Mouse (Mus musculus) spleen, adult 2 months (tissue): Measurements from ENCODE around the gene Mgat4a. TPM values are rescaled to one million over a fixed set of nuclear protein-coding genes. Genes with fewer than 3 reads are reported as not detected.
A peak's percentile ranks its signal among the peaks of the same experiment; 100 is the strongest.

Experiments
- DNase-seq, 2 experiments: peaks; one replicate each; pipeline versions ENCODE4 v3.0.0 to v3.0.0-alpha.2; 2012 to 2021; ENCODE audit warnings: low spot score in 2 of 2, low read depth in 1 of 2
- H3K27ac ChIP-seq: fragments of 200-500 bp; 2 replicates; pipeline ENCODE4 v1.5.1; 2012; ENCODE audit warnings: low read length, inconsistent platforms; ENCODE audit not compliant: insufficient read depth
- H3K27me3 ChIP-seq: fragments of 200-500 bp; 2 replicates; pipeline ENCODE4 v1.6.1; 2012; ENCODE audit warnings: mild to moderate bottlenecking, moderate library complexity, low read length, inconsistent platforms; ENCODE audit not compliant: control insufficient read depth, insufficient read depth
- H3K36me3 ChIP-seq: fragments of 200-500 bp; 2 replicates; pipeline ENCODE4 v1.6.1; 2012; ENCODE audit warnings: mild to moderate bottlenecking, low read length, inconsistent platforms; ENCODE audit not compliant: control insufficient read depth, insufficient read depth
- H3K4me1 ChIP-seq: fragments of 200-500 bp; 2 replicates; pipeline ENCODE4 v1.6.1; 2011; ENCODE audit warnings: inconsistent platforms; ENCODE audit not compliant: control insufficient read depth, insufficient read depth, insufficient read length
- H3K4me3 ChIP-seq: fragments of 200-500 bp; 2 replicates; pipeline ENCODE4 v1.5.1; 2011; ENCODE audit warnings: mild to moderate bottlenecking, inconsistent platforms; ENCODE audit not compliant: insufficient read depth, insufficient read length; ENCODE audit errors: extremely low read depth
- CTCF ChIP-seq: fragments of 200-500 bp; IDR thresholded peaks from 2 replicates; pipeline ENCODE4 v1.5.1; 2011; ENCODE audit warnings: mild to moderate bottlenecking, inconsistent platforms; ENCODE audit not compliant: insufficient read depth, insufficient read length, insufficient replicate concordance; ENCODE audit errors: extremely low read depth
- POLR2A ChIP-seq: fragments of 200-500 bp; IDR thresholded peaks from 2 replicates; pipeline ENCODE4 v1.6.1; 2011; ENCODE audit warnings: low read depth, low read length, inconsistent platforms
- WGBS: fragments of 180-500 bp; shearing (Covaris S2); methylation state at CpG from one replicate; pipeline ENCODE4 v1.1.7; 2018; 5-methylcytosine and 5-hydroxymethylcytosine counted together
- polyA plus RNA-seq: library from polyadenylated mRNA; depleted of rRNA; stranded (reverse); fragments of >200 nt; gene quantifications from 2 replicates; pipeline ENCODE4 v1.2.3, GENCODE M21; 2012; rRNA removed

Gene Mgat4a
- 8.4 and 8.8 TPM in 2 replicates for polyA plus RNA-seq

DNA sequence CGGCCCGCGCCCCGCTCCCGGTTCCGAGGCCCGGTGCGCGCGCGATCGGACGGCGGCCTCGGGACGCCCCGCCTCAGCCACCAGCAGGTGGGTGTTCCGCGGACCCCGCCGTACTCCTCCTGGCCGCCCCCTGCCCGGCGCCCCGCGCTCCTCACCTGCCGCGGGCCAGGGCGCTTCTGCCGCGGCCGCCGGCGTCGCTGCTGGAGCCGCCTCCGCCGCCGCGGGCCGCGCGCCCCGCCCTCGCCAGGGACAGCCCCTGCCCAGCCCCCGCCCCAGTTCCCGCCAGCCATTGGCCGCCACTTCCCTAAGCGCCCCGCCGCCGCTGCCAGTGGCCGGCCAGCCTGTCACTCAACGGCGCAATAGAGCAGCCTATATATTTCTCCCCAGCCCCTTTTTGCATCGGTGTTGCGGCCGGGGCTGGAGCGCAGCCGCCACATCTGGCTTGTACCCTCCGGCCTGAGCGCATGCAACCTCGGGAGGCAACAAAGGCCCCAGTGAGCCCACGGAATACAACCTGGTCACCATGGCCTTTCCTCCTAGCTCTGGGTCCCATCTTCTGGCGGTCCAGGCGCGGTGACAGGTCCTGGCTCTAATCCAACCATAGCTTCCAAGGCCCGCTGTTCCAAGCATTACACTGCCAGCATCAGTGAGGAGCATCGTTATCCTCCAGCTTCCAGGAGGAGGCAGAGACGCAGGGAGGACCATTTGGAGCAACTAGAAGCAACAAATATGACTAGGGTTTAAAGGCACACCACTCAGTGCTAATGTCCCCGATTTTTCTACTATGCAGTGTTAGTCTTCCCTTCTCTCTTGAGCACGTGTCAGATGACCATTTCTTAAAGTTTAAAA lies at the start of gene Mgat4a:
Mgat4a (minus strand) TSS at position 207 of the 849 bp plus-strand sequence.
- TF ChIP-seq CTCF (no peak), POLR2A (peak; percentile 82)
- H3K4me1 ChIP-seq: no peaks in the 10 kb centered on the region; the same call in 1 of the 2 replicates
- peak; percentile 74 to 94 for DNase-seq
- H3K27me3 ChIP-seq: no peaks in the 10 kb centered on the region
- WGBS: 3% methylated on average over 61 of the region's 72 CpGs
- no peaks in the 10 kb centered on the region; the same call in 1 of the 2 replicates for H3K36me3 ChIP-seq
- H3K27ac ChIP-seq: 0 out of 2 replicates have a peak within 1 kb of the TSS, but pooled peaks have one; percentile 49
- H3K4me3 ChIP-seq: peak within 1 kb of the TSS; percentile 98

DNA sequence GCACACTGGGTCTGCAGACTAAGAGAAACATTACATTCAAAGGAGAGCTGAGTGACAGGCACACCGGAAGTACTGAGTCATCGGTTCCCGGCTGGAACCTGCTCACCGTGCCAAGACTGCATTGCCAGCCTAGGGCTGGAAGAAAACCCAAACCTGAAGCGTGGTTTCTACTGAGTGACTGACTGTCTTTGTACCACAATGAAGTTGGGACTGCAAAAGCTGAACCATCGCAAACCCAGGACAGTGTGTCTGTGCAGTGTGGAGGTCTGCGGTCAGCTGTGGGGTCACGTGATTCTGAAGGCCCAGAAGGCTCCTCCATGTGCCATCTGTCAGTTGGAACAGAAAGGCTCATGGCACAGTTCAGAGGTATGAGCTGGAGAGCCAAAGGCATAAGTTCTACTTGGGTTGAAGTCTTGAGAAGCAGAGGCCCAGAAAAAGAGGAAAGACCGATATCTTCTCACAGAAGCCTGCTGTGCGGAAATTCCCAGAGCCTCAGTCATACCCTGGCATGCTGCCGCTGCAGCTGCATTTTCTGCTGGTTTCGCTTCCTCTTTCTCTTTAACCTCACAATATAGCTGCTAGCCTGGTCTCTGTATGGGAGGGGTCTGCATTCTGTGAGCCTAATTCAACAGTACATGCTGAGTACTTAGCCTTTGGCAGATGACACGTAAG lies 45.1 kb upstream of the Mgat4a start:
- no peaks in the 10 kb centered on the region for H3K36me3 ChIP-seq
- peak; percentile 71 to 74 for DNase-seq
- peaks cover 10% of the 10 kb centered on the region; the same call in 1 of the 2 replicates for H3K4me1 ChIP-seq
- H3K27me3 ChIP-seq: no peaks in the 10 kb centered on the region
- H3K27ac ChIP-seq: peak overlapping the region; percentile 86
- 6% methylated on average over 13 of the region's 13 CpGs for WGBS
- no peak for TF ChIP-seq CTCF
- TF ChIP-seq POLR2A: no peak
- peak overlapping the region; percentile 18; the same call in 1 of the 2 replicates for H3K4me3 ChIP-seq

- H3K27ac ChIP-seq: no peak overlapping the region
- 74% methylated on average over 9 of the region's 9 CpGs for WGBS
- no peaks in the 10 kb centered on the region for H3K27me3 ChIP-seq
- peaks cover 10% of the 10 kb centered on the region; the same call in 1 of the 2 replicates for H3K4me1 ChIP-seq
- no peak for DNase-seq
- H3K36me3 ChIP-seq: no peaks in the 10 kb centered on the region
- no peak overlapping the region for H3K4me3 ChIP-seq
- no peak for TF ChIP-seq POLR2A
- TF ChIP-seq CTCF: no peak
Measured at GRCm38 (mm10) chr1:37583795-37584464, 43.1 kb upstream of the Mgat4a start.

GRCm38 (mm10) chr1:37583167-37583566 lies 42.4 kb upstream of the Mgat4a start:
- no peaks in the 10 kb centered on the region for H3K27me3 ChIP-seq
- no peak overlapping the region for H3K4me3 ChIP-seq
- H3K4me1 ChIP-seq: peaks cover 10% of the 10 kb centered on the region; the same call in 1 of the 2 replicates
- 90% methylated on average over 8 of the region's 8 CpGs for WGBS
- DNase-seq: no peak
- TF ChIP-seq CTCF (no peak), POLR2A (no peak)
- no peak overlapping the region for H3K27ac ChIP-seq
- H3K36me3 ChIP-seq: no peaks in the 10 kb centered on the region

DNA sequence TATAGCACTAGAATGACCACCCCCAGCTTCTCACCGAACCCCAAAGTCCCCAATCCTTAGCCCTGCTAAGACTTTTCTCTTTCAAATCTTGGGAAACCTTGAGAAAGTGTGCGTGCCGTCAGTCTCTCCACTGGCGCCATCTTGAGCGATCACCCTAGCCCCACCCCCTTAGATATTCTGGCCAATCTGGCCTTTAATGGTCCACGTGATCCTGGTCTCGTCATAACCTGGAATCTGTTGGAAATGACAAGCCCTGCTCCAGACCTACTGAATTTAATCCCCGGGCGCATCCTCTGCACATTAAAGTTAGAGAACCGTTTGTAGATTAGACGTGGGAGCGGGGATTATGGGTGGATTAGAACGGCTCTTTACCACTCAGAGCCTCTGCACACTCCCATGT lies 38.9 kb upstream of the Mgat4a start:
- H3K27me3 ChIP-seq: no peaks in the 10 kb centered on the region
- H3K4me3 ChIP-seq: no peak overlapping the region
- H3K27ac ChIP-seq: no peak overlapping the region
- H3K36me3 ChIP-seq: no peaks in the 10 kb centered on the region
- TF ChIP-seq POLR2A (no peak), CTCF (no peak)
- no peaks in the 10 kb centered on the region for H3K4me1 ChIP-seq
- no peak for DNase-seq
- 94% methylated on average over 13 of the region's 13 CpGs for WGBS

DNA sequence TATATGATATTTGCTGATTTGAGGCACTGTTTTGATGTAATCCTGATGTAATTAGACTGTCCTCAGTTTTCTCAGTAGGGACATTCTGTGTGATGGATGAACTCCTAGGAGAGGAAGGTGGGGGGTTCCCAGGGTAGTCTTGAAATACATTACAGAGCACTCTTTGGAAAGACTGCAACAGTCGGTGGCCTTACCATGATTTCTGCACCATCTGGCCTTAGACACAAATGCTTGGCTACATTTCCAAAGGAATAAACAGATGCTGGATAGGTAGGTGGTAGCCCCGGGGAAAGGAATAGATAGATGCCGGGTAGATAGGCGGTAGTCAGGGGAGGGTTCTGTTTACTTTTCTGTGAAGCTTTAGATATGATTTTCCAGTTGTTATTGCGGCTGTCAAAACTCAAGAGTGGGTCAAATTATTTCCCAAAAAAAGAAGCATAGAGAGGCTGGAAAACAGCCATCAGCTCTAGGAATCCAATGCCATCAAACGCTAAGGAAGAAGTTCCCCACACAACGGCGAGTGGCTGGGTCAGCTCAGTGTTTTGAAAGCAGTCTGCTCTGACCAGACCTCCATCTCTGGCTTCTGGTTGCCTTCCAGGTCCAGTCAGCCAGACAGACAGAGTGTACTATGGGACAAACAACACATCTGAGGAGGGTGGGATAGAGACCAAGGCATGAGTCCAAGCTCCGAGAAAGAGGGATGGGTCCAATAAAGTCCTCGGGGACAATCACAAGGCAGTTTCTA lies 31.9 kb upstream of the Mgat4a start:
- WGBS: 86% methylated on average over 10 of the region's 10 CpGs
- no peaks in the 10 kb centered on the region for H3K4me1 ChIP-seq
- no peaks in the 10 kb centered on the region for H3K27me3 ChIP-seq
- no peak for DNase-seq
- H3K4me3 ChIP-seq: no peak overlapping the region
- H3K27ac ChIP-seq: no peak overlapping the region
- no peak for TF ChIP-seq CTCF
- H3K36me3 ChIP-seq: no peaks in the 10 kb centered on the region
